Mouse (Mus musculus): ENCODE results near the gene Disp2. TPM values are rescaled to one million over a fixed set of nuclear protein-coding genes. Genes with fewer than 3 reads are reported as not detected.
A peak's percentile ranks its signal among the peaks of the same experiment; 100 is the strongest.

Gene Disp2
- polyA plus RNA-seq, 1 experiment from 2014 or later: 50.4 TPM

- H3K4me2 ChIP-seq (ENCODE audit: low read length): no peak overlapping the region
- no peak overlapping the region for H3K9ac ChIP-seq (replicated peaks; ENCODE audit: low read length)
- H3K36me3 ChIP-seq (ENCODE audit: control insufficient read depth, insufficient read depth, low read length): no peaks in the 10 kb centered on the region
- H3K27ac ChIP-seq (replicated peaks; ENCODE audit: low read depth, low read length): no peak overlapping the region
- H3K27me3 ChIP-seq (ENCODE audit: control insufficient read depth, insufficient read depth, low read length): no peaks in the 10 kb centered on the region
- ATAC-seq (ENCODE audit: low FRiP score, low TSS enrichment): no peak
- DNase-seq: no peak
- H3K9me3 ChIP-seq (ENCODE audit: control insufficient read depth, low read length): no peaks in the 10 kb centered on the region
- peaks cover 9% of the 10 kb centered on the region; the same call in 1 of the 2 replicates for H3K4me1 ChIP-seq (ENCODE audit: control insufficient read depth, insufficient read depth, low read length)
- WGBS: 70% methylated on average over 4 of the region's 4 CpGs
- H3K4me3 ChIP-seq (replicated peaks; ENCODE audit: low read depth, low read length): no peak overlapping the region
These were observed 3.7 kb upstream of the Disp2 start for GRCm38 (mm10) chr2:118775846-118776245.

GRCm38 (mm10) chr2:118776295-118776694, 3.2 kb upstream of the Disp2 start:
- H3K4me3 ChIP-seq (replicated peaks; ENCODE audit: low read depth, low read length): no peak overlapping the region
- H3K36me3 ChIP-seq (ENCODE audit: control insufficient read depth, insufficient read depth, low read length): no peaks in the 10 kb centered on the region
- no peak overlapping the region for H3K4me2 ChIP-seq (ENCODE audit: low read length)
- ATAC-seq (ENCODE audit: low FRiP score, low TSS enrichment): no peak
- no peaks in the 10 kb centered on the region for H3K9me3 ChIP-seq (ENCODE audit: control insufficient read depth, low read length)
- 80% methylated on average over 2 of the region's 2 CpGs for WGBS
- no peak overlapping the region for H3K27ac ChIP-seq (replicated peaks; ENCODE audit: low read depth, low read length)
- H3K9ac ChIP-seq (replicated peaks; ENCODE audit: low read length): no peak overlapping the region
- H3K4me1 ChIP-seq (ENCODE audit: control insufficient read depth, insufficient read depth, low read length): peaks cover 13% of the 10 kb centered on the region; the same call in 1 of the 2 replicates
- no peaks in the 10 kb centered on the region for H3K27me3 ChIP-seq (ENCODE audit: control insufficient read depth, insufficient read depth, low read length)
- no peak for DNase-seq

GRCm38 (mm10) chr2:118778418-118778817, 1.1 kb upstream of the Disp2 start:
- Histone ChIP-seq H3K9ac (replicated peaks; ENCODE audit: low read length) (no peak overlapping the region), H3K36me3 (ENCODE audit: control insufficient read depth, insufficient read depth, low read length) (no peaks in the 10 kb centered on the region), H3K4me2 (ENCODE audit: low read length) (no peak overlapping the region), H3K4me3 (replicated peaks; ENCODE audit: low read depth, low read length) (no peak overlapping the region), H3K9me3 (ENCODE audit: control insufficient read depth, low read length) (no peaks in the 10 kb centered on the region), H3K27me3 (ENCODE audit: control insufficient read depth, insufficient read depth, low read length) (no peaks in the 10 kb centered on the region), H3K4me1 (ENCODE audit: control insufficient read depth, insufficient read depth, low read length) (peaks cover 14% of the 10 kb centered on the region; the same call in 1 of the 2 replicates), H3K27ac (replicated peaks; ENCODE audit: low read depth, low read length) (no peak overlapping the region)
- 81% methylated on average over 4 of the region's 4 CpGs for WGBS
- ATAC-seq (ENCODE audit: low FRiP score, low TSS enrichment): no peak
- no peak for DNase-seq

GRCm38 (mm10) chr2:118779065-118779464, 454 bp upstream of the Disp2 start:
- 5% methylated on average over 10 of the region's 10 CpGs for WGBS
- Histone ChIP-seq H3K9me3 (ENCODE audit: control insufficient read depth, low read length) (no peaks in the 10 kb centered on the region), H3K4me3 (replicated peaks; ENCODE audit: low read depth, low read length) (peak overlapping the region; percentile 56), H3K4me1 (ENCODE audit: control insufficient read depth, insufficient read depth, low read length) (peaks cover 14% of the 10 kb centered on the region; the same call in 1 of the 2 replicates), H3K27me3 (ENCODE audit: control insufficient read depth, insufficient read depth, low read length) (no peaks in the 10 kb centered on the region), H3K27ac (replicated peaks; ENCODE audit: low read depth, low read length) (peak overlapping the region; percentile 81), H3K9ac (replicated peaks; ENCODE audit: low read length) (peak overlapping the region; percentile 73; the same call in 1 of the 2 replicates), H3K4me2 (ENCODE audit: low read length) (peak overlapping the region; percentile 71), H3K36me3 (ENCODE audit: control insufficient read depth, insufficient read depth, low read length) (no peaks in the 10 kb centered on the region)
- ATAC-seq (ENCODE audit: low FRiP score, low TSS enrichment): peak; percentile 10; the same call in 1 of the 2 replicates
- no peak for DNase-seq

GRCm38 (mm10) chr2:118781115-118781514, 1.6 kb downstream of the Disp2 start:
- Histone ChIP-seq H3K4me1 (ENCODE audit: control insufficient read depth, insufficient read depth, low read length) (peaks cover 12% of the 10 kb centered on the region; the same call in 1 of the 2 replicates), H3K27ac (replicated peaks; ENCODE audit: low read depth, low read length) (0 out of 2 replicates have a peak overlapping the region, but pooled peaks have one; percentile 20), H3K27me3 (ENCODE audit: control insufficient read depth, insufficient read depth, low read length) (no peaks in the 10 kb centered on the region), H3K4me3 (replicated peaks; ENCODE audit: low read depth, low read length) (no peak overlapping the region), H3K36me3 (ENCODE audit: control insufficient read depth, insufficient read depth, low read length) (peaks cover 4% of the 10 kb centered on the region; the same call in 1 of the 2 replicates), H3K4me2 (ENCODE audit: low read length) (peak overlapping the region; percentile 71), H3K9me3 (ENCODE audit: control insufficient read depth, low read length) (no peaks in the 10 kb centered on the region), H3K9ac (replicated peaks; ENCODE audit: low read length) (no peak overlapping the region; the same call in 1 of the 2 replicates)
- no peak for ATAC-seq (ENCODE audit: low FRiP score, low TSS enrichment)
- no peak for DNase-seq
- 43% methylated on average over 1 of the region's 1 CpGs for WGBS

GRCm38 (mm10) chr2:118782303-118782702, 2.8 kb downstream of the Disp2 start:
- no peak overlapping the region for H3K27ac ChIP-seq (replicated peaks; ENCODE audit: low read depth, low read length)

GRCm38 (mm10) chr2:118783093-118783492, 3.6 kb downstream of the Disp2 start:
- Histone ChIP-seq H3K9me3 (ENCODE audit: control insufficient read depth, low read length) (no peaks in the 10 kb centered on the region), H3K9ac (replicated peaks; ENCODE audit: low read length) (no peak overlapping the region), H3K4me3 (replicated peaks; ENCODE audit: low read depth, low read length) (no peak overlapping the region), H3K27me3 (ENCODE audit: control insufficient read depth, insufficient read depth, low read length) (no peaks in the 10 kb centered on the region), H3K4me1 (ENCODE audit: control insufficient read depth, insufficient read depth, low read length) (peaks cover 12% of the 10 kb centered on the region; the same call in 1 of the 2 replicates), H3K27ac (replicated peaks; ENCODE audit: low read depth, low read length) (no peak overlapping the region), H3K36me3 (ENCODE audit: control insufficient read depth, insufficient read depth, low read length) (peaks cover 24% of the 10 kb centered on the region), H3K4me2 (ENCODE audit: low read length) (no peak overlapping the region)
- ATAC-seq (ENCODE audit: low FRiP score, low TSS enrichment) (no peak), DNase-seq (no peak)
- whole genome bisulfite sequencing: 61% methylated on average over 5 of the region's 5 CpGs

More at GRCm38 (mm10) chr2:118782303-118782702, 2.8 kb downstream of the Disp2 start:
- no peak for ATAC-seq (ENCODE audit: low FRiP score, low TSS enrichment)
- WGBS: 69% methylated on average over 4 of the region's 4 CpGs
- no peak overlapping the region for H3K4me3 ChIP-seq (replicated peaks; ENCODE audit: low read depth, low read length)
- peaks cover 12% of the 10 kb centered on the region; the same call in 1 of the 2 replicates for H3K4me1 ChIP-seq (ENCODE audit: control insufficient read depth, insufficient read depth, low read length)
- H3K27me3 ChIP-seq (ENCODE audit: control insufficient read depth, insufficient read depth, low read length): no peaks in the 10 kb centered on the region
- no peaks in the 10 kb centered on the region for H3K9me3 ChIP-seq (ENCODE audit: control insufficient read depth, low read length)
- no peak for DNase-seq
- H3K36me3 ChIP-seq (ENCODE audit: control insufficient read depth, insufficient read depth, low read length): peaks cover 16% of the 10 kb centered on the region
- no peak overlapping the region for H3K4me2 ChIP-seq (ENCODE audit: low read length)
- no peak overlapping the region for H3K9ac ChIP-seq (replicated peaks; ENCODE audit: low read length)

- Histone ChIP-seq H3K4me2 (ENCODE audit: low read length) (no peak overlapping the region), H3K4me3 (replicated peaks; ENCODE audit: low read depth, low read length) (no peak overlapping the region), H3K36me3 (ENCODE audit: control insufficient read depth, insufficient read depth, low read length) (peaks cover 24% of the 10 kb centered on the region), H3K27ac (replicated peaks; ENCODE audit: low read depth, low read length) (no peak overlapping the region), H3K4me1 (ENCODE audit: control insufficient read depth, insufficient read depth, low read length) (peaks cover 12% of the 10 kb centered on the region; the same call in 1 of the 2 replicates), H3K27me3 (ENCODE audit: control insufficient read depth, insufficient read depth, low read length) (no peaks in the 10 kb centered on the region), H3K9me3 (ENCODE audit: control insufficient read depth, low read length) (no peaks in the 10 kb centered on the region), H3K9ac (replicated peaks; ENCODE audit: low read length) (no peak overlapping the region)
- WGBS: 87% methylated on average over 7 of the region's 7 CpGs
- no peak for ATAC-seq (ENCODE audit: low FRiP score, low TSS enrichment)
- DNase-seq: no peak
These were observed 4.1 kb downstream of the Disp2 start for GRCm38 (mm10) chr2:118783663-118784062.

- Histone ChIP-seq H3K27ac (replicated peaks; ENCODE audit: low read depth, low read length) (no peak overlapping the region), H3K4me1 (ENCODE audit: control insufficient read depth, insufficient read depth, low read length) (no peaks in the 10 kb centered on the region), H3K27me3 (ENCODE audit: control insufficient read depth, insufficient read depth, low read length) (no peaks in the 10 kb centered on the region), H3K4me3 (replicated peaks; ENCODE audit: low read depth, low read length) (no peak overlapping the region), H3K9me3 (ENCODE audit: control insufficient read depth, low read length) (no peaks in the 10 kb centered on the region), H3K9ac (replicated peaks; ENCODE audit: low read length) (no peak overlapping the region), H3K36me3 (ENCODE audit: control insufficient read depth, insufficient read depth, low read length) (peaks cover 45% of the 10 kb centered on the region), H3K4me2 (ENCODE audit: low read length) (no peak overlapping the region)
- ATAC-seq (ENCODE audit: low FRiP score, low TSS enrichment) (no peak), DNase-seq (no peak)
- 90% methylated on average over 5 of the region's 5 CpGs for WGBS
These were observed 7.0 kb downstream of the Disp2 start for GRCm38 (mm10) chr2:118786525-118786924.

Measured in midbrain, embryonic 14.5 days (tissue).